Mouse (Mus musculus): ENCODE data around the gene Flcn. TPM values are rescaled to one million over a fixed set of nuclear protein-coding genes. Genes with fewer than 3 reads are reported as not detected.
A peak's percentile ranks its signal among the peaks of the same experiment; 100 is the strongest.

The Flcn gene
- polyA plus RNA-seq, 1 experiment from 2014 or later: 32.2 TPM

DNA sequence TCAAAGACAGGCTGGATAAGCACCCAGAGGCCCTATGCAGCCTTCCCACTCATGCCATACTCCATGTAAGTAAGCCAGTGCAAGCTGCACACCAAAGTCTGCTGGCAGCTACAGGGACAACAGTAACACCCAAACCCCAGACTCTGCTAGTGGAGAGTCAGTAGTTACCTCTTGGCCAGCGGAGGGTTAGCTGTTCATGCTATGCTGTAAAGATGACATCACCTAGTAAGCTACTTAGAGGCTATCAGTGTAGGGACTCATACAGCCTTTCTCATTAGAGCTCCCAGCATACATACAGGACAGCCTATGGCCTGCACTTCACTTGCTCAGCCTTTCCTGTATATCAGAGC, 31.0 kb downstream of the Flcn start:
- Histone ChIP-seq H3K36me3 (ENCODE audit: control insufficient read depth, insufficient read depth, low read length) (peaks cover 41% of the 10 kb centered on the region), H3K27ac (replicated peaks; ENCODE audit: low read depth, low read length) (no peak overlapping the region), H3K4me2 (ENCODE audit: low read depth, low read length) (no peak overlapping the region), H3K4me3 (ENCODE audit: low read depth, low read length) (no peak overlapping the region), H3K27me3 (replicated peaks; ENCODE audit: control insufficient read depth, insufficient read depth, low read length) (no peaks in the 10 kb centered on the region), H3K4me1 (ENCODE audit: control insufficient read depth, insufficient read depth, low read length) (no peaks in the 10 kb centered on the region), H3K9me3 (ENCODE audit: control insufficient read depth, low read length) (no peaks in the 10 kb centered on the region), H3K9ac (ENCODE audit: low read depth, low read length) (no peak overlapping the region)
- no peak for DNase-seq (ENCODE audit: low spot score)
- ATAC-seq (ENCODE audit: low read depth): no peak; the same call in 1 of the 2 replicates
- WGBS: 81% methylated on average over 1 of the region's 1 CpGs

DNA sequence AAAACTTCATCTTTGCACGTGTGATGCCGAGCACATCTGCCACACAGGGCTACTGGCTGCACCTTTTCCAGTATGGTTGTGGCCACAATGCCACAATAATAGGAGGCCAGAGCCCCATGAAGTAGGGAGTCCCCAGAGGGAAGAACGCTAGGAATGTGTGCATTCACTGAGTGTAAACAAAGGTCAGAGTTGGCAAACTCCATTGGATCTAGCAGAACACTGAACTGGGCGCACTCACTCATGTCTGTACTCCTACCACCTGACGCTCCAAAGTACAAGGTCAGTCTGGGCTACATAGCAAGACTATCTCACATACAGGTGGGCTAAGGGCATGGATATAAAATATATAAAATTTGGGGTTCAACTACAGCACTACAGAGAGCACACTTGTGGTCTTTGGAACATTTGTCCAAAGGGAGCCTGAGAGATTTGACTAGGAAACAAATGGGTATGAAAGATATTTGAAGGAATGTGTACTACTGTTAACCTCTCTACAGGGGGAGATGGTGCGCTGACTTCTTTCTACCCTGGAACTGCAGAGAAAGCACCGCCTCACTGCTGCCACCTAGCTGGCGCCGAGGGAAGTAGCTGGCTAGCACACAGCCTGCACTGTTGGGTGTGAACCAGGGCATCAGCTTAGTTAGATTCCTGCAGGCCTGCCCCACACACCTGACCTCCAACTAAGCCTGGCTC, 31.5 kb downstream of the Flcn start:
- peak; percentile 45 for DNase-seq (ENCODE audit: low spot score)
- peaks cover 46% of the 10 kb centered on the region for H3K36me3 ChIP-seq (ENCODE audit: control insufficient read depth, insufficient read depth, low read length)
- 52% methylated on average over 9 of the region's 9 CpGs for WGBS

GRCm38 (mm10) chr11:59777259-59777658, 32.6 kb downstream of the Flcn start:
- H3K4me3 ChIP-seq (ENCODE audit: low read depth, low read length): no peak overlapping the region
- ATAC-seq (ENCODE audit: low read depth) (no peak), DNase-seq (ENCODE audit: low spot score) (no peak)
- no peaks in the 10 kb centered on the region for H3K4me1 ChIP-seq (ENCODE audit: control insufficient read depth, insufficient read depth, low read length)
- H3K9me3 ChIP-seq (ENCODE audit: control insufficient read depth, low read length): no peaks in the 10 kb centered on the region
- no peak overlapping the region for H3K9ac ChIP-seq (ENCODE audit: low read depth, low read length)
- H3K27me3 ChIP-seq (replicated peaks; ENCODE audit: control insufficient read depth, insufficient read depth, low read length): no peaks in the 10 kb centered on the region
- peaks cover 56% of the 10 kb centered on the region for H3K36me3 ChIP-seq (ENCODE audit: control insufficient read depth, insufficient read depth, low read length)
- no peak overlapping the region for H3K4me2 ChIP-seq (ENCODE audit: low read depth, low read length)
- H3K27ac ChIP-seq (replicated peaks; ENCODE audit: low read depth, low read length): no peak overlapping the region
- 74% methylated on average over 5 of the region's 5 CpGs for WGBS

More for the DNA sequence above, 31.5 kb downstream of the Flcn start:
- ATAC-seq (ENCODE audit: low read depth): peak; percentile 60
- Histone ChIP-seq H3K27ac (replicated peaks; ENCODE audit: low read depth, low read length) (no peak overlapping the region), H3K9me3 (ENCODE audit: control insufficient read depth, low read length) (no peaks in the 10 kb centered on the region), H3K4me1 (ENCODE audit: control insufficient read depth, insufficient read depth, low read length) (no peaks in the 10 kb centered on the region), H3K9ac (ENCODE audit: low read depth, low read length) (no peak overlapping the region), H3K4me2 (ENCODE audit: low read depth, low read length) (no peak overlapping the region), H3K27me3 (replicated peaks; ENCODE audit: control insufficient read depth, insufficient read depth, low read length) (no peaks in the 10 kb centered on the region), H3K4me3 (ENCODE audit: low read depth, low read length) (no peak overlapping the region)

- Histone ChIP-seq H3K4me3 (ENCODE audit: low read depth, low read length) (no peak overlapping the region), H3K27me3 (replicated peaks; ENCODE audit: control insufficient read depth, insufficient read depth, low read length) (no peaks in the 10 kb centered on the region), H3K27ac (replicated peaks; ENCODE audit: low read depth, low read length) (no peak overlapping the region), H3K4me2 (ENCODE audit: low read depth, low read length) (no peak overlapping the region), H3K9ac (ENCODE audit: low read depth, low read length) (no peak overlapping the region), H3K36me3 (ENCODE audit: control insufficient read depth, insufficient read depth, low read length) (peaks cover 73% of the 10 kb centered on the region), H3K9me3 (ENCODE audit: control insufficient read depth, low read length) (no peaks in the 10 kb centered on the region), H3K4me1 (ENCODE audit: control insufficient read depth, insufficient read depth, low read length) (no peaks in the 10 kb centered on the region)
- DNase-seq (ENCODE audit: low spot score) (no peak), ATAC-seq (ENCODE audit: low read depth) (no peak)
- 76% methylated on average over 13 of the region's 13 CpGs for WGBS
Measured at GRCm38 (mm10) chr11:59775435-59776148, 34.2 kb downstream of the Flcn start.

- Histone ChIP-seq H3K27me3 (replicated peaks; ENCODE audit: control insufficient read depth, insufficient read depth, low read length) (no peaks in the 10 kb centered on the region), H3K4me1 (ENCODE audit: control insufficient read depth, insufficient read depth, low read length) (no peaks in the 10 kb centered on the region), H3K4me2 (ENCODE audit: low read depth, low read length) (no peak overlapping the region), H3K36me3 (ENCODE audit: control insufficient read depth, insufficient read depth, low read length) (peaks cover 83% of the 10 kb centered on the region), H3K27ac (replicated peaks; ENCODE audit: low read depth, low read length) (no peak overlapping the region), H3K9me3 (ENCODE audit: control insufficient read depth, low read length) (no peaks in the 10 kb centered on the region), H3K9ac (ENCODE audit: low read depth, low read length) (no peak overlapping the region), H3K4me3 (ENCODE audit: low read depth, low read length) (no peak overlapping the region)
- WGBS: 92% methylated on average over 4 of the region's 4 CpGs
- no peak for ATAC-seq (ENCODE audit: low read depth)
- no peak for DNase-seq (ENCODE audit: low spot score)
Measured at GRCm38 (mm10) chr11:59774522-59774921, 35.3 kb downstream of the Flcn start.

DNA sequence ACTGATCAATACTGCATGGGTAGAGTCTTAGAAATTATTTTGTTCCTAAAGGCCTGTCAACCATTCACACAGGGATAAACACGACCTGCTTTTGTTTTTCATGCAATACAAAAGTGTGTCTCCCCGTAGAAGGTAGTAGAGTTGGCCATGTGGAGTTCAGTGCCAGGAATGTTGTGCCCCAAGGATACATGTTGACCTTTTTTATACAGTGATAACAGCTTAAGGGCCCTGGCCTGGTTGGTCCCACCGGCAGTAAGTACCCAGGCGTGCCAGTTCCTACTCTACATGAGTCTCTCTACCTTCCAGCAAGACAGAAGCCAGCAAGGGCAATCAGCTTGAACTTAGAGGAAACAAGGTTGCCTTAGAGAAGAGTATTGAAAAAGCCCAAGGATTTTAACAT, 36.9 kb downstream of the Flcn start:
- no peaks in the 10 kb centered on the region for H3K9me3 ChIP-seq (ENCODE audit: control insufficient read depth, low read length)
- H3K4me3 ChIP-seq (ENCODE audit: low read depth, low read length): no peak overlapping the region
- no peak overlapping the region for H3K9ac ChIP-seq (ENCODE audit: low read depth, low read length)
- no peak for ATAC-seq (ENCODE audit: low read depth)
- H3K4me2 ChIP-seq (ENCODE audit: low read depth, low read length): no peak overlapping the region
- H3K27me3 ChIP-seq (replicated peaks; ENCODE audit: control insufficient read depth, insufficient read depth, low read length): no peaks in the 10 kb centered on the region
- 91% methylated on average over 4 of the region's 4 CpGs for WGBS
- no peaks in the 10 kb centered on the region for H3K4me1 ChIP-seq (ENCODE audit: control insufficient read depth, insufficient read depth, low read length)
- no peak for DNase-seq (ENCODE audit: low spot score)
- peaks cover 96% of the 10 kb centered on the region for H3K36me3 ChIP-seq (ENCODE audit: control insufficient read depth, insufficient read depth, low read length)
- no peak overlapping the region for H3K27ac ChIP-seq (replicated peaks; ENCODE audit: low read depth, low read length)

DNA sequence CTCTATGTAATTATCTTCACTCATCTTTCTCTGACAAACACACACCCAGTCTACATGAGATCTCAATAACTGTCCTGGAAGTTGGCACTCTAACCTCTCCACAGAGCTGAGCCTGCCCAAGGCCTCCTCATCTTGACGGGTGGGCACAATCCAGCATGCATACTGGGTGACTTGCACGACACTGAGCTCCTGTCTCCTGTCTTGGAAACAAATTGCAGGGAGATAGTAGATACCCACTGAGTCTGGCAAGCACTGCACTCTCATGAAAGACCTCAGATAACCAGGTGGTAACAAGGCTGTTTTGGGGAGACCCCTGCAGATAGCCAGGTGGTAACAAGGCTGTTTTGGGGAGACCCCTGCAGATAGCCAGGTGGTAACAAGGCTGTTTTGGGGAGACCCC, 37.5 kb downstream of the Flcn start:
- DNase-seq (ENCODE audit: low spot score) (no peak), ATAC-seq (ENCODE audit: low read depth) (no peak)
- 90% methylated on average over 2 of the region's 2 CpGs for WGBS
- Histone ChIP-seq H3K4me2 (ENCODE audit: low read depth, low read length) (no peak overlapping the region), H3K27me3 (replicated peaks; ENCODE audit: control insufficient read depth, insufficient read depth, low read length) (no peaks in the 10 kb centered on the region), H3K9ac (ENCODE audit: low read depth, low read length) (no peak overlapping the region), H3K4me3 (ENCODE audit: low read depth, low read length) (no peak overlapping the region), H3K4me1 (ENCODE audit: control insufficient read depth, insufficient read depth, low read length) (no peaks in the 10 kb centered on the region), H3K36me3 (ENCODE audit: control insufficient read depth, insufficient read depth, low read length) (peaks cover 97% of the 10 kb centered on the region), H3K27ac (replicated peaks; ENCODE audit: low read depth, low read length) (no peak overlapping the region), H3K9me3 (ENCODE audit: control insufficient read depth, low read length) (no peaks in the 10 kb centered on the region)

- Histone ChIP-seq H3K27ac (replicated peaks; ENCODE audit: low read depth, low read length) (no peak overlapping the region), H3K4me2 (ENCODE audit: low read depth, low read length) (no peak overlapping the region), H3K36me3 (ENCODE audit: control insufficient read depth, insufficient read depth, low read length) (peaks cover 98% of the 10 kb centered on the region), H3K4me1 (ENCODE audit: control insufficient read depth, insufficient read depth, low read length) (no peaks in the 10 kb centered on the region), H3K4me3 (ENCODE audit: low read depth, low read length) (no peak overlapping the region), H3K9me3 (ENCODE audit: control insufficient read depth, low read length) (no peaks in the 10 kb centered on the region), H3K9ac (ENCODE audit: low read depth, low read length) (no peak overlapping the region), H3K27me3 (replicated peaks; ENCODE audit: control insufficient read depth, insufficient read depth, low read length) (no peaks in the 10 kb centered on the region)
- no peak for DNase-seq (ENCODE audit: low spot score)
- WGBS: 91% methylated on average over 7 of the region's 7 CpGs
- ATAC-seq (ENCODE audit: low read depth): no peak
Measured at GRCm38 (mm10) chr11:59770753-59771152, 39.1 kb downstream of the Flcn start.

DNA sequence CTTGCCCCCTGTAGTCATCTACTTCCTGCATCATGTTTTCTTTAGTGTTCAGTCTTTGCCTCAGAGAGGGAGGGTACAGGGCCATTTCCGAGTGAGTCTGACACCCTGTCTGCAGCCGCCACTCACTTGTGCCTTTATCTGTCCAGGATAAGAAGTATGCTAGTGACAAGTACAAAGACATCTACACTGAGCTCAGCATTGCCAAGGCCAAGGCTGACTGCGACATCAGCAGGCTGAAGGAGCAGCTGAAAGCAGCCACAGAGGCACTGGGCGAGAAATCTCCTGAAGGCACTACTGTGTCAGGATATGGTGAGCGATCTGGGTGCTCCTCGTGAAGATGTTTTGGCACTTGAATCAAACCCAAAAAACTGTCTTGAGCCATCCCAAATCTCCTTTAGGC, 40.1 kb downstream of the Flcn start:
- H3K27ac ChIP-seq (replicated peaks; ENCODE audit: low read depth, low read length): no peak overlapping the region
- no peak overlapping the region for H3K9ac ChIP-seq (ENCODE audit: low read depth, low read length)
- no peaks in the 10 kb centered on the region for H3K27me3 ChIP-seq (replicated peaks; ENCODE audit: control insufficient read depth, insufficient read depth, low read length)
- no peak overlapping the region for H3K4me2 ChIP-seq (ENCODE audit: low read depth, low read length)
- 83% methylated on average over 6 of the region's 6 CpGs for WGBS
- DNase-seq (ENCODE audit: low spot score) (no peak), ATAC-seq (ENCODE audit: low read depth) (no peak)
- no peaks in the 10 kb centered on the region for H3K4me1 ChIP-seq (ENCODE audit: control insufficient read depth, insufficient read depth, low read length)
- H3K36me3 ChIP-seq (ENCODE audit: control insufficient read depth, insufficient read depth, low read length): peaks cover 98% of the 10 kb centered on the region
- H3K4me3 ChIP-seq (ENCODE audit: low read depth, low read length): no peak overlapping the region
- no peaks in the 10 kb centered on the region for H3K9me3 ChIP-seq (ENCODE audit: control insufficient read depth, low read length)

Measured in embryonic facial prominence, embryonic 14.5 days (tissue).